In genomic region chr12:51569944-51570343, GRCm38 (mm10) we compare ENCODE assay signal across 17 mouse cellular contexts. TPM values are rescaled to one million over a fixed set of nuclear protein-coding genes. Genes with fewer than 3 reads are reported as not detected.
DNase-seq lines count a peak whose midpoint lies in the region; ATAC-seq and TF ChIP-seq lines count a peak whose summit lies in the region.
"Had no signal": no experiment of that assay in that cellular context is flagged by ENCODE, and none has a peak within 500 bp of the region (broad histone marks: within the 10 kb centered on the region; RNA-seq: fewer than 3 reads in every experiment).

No protein-coding gene starts in this region.

- no peak for DNase-seq in layer of hippocampus, adult 2 months (ENCODE audit: low spot score in 2 of 2)
- DNase-seq in layer of hippocampus, adult 8-10 months (ENCODE audit: low spot score in 2 of 2), result no peak
- DNase-seq in A20 (ENCODE audit: low read depth, low spot score) (peak; percentile 52), MEL (ENCODE audit: low read depth, low spot score) (peak; percentile 87)
- no peak for DNase-seq in embryo, embryonic 10 days (ENCODE audit: low spot score)
- DNase-seq: adrenal gland, adult 8-10 months; gastrocnemius, postnatal 14 days; kidney, adult 18-20 months; lung, postnatal 14 days; thymus, adult 2 months had no signal

- no peak for TF ChIP-seq EP300 in MEL (IDR thresholded peaks at IDR 0.05; ENCODE audit: low read depth in 1 of 2, low read length in 2 of 2)

- no peak overlapping the region for H3K4me2 ChIP-seq in intestine, embryonic 15.5 days (replicated peaks)
- H3K4me2 ChIP-seq: forebrain, embryonic 15.5 days had no signal

- H3K9ac ChIP-seq in MEL (ENCODE audit: control insufficient read depth, low read depth, low read length, poor library complexity, severe bottlenecking), result peak overlapping the region; percentile 10
- no peak overlapping the region for H3K9ac ChIP-seq in intestine, embryonic 15.5 days
- H3K9ac ChIP-seq: forebrain, embryonic 15.5 days had no signal

- no peaks in the 10 kb centered on the region for H3K79me2 ChIP-seq in MEL (ENCODE audit: control insufficient read depth, insufficient read depth, low read length, poor library complexity)

- peaks cover 0 to 16% of the 10 kb centered on the region in 2 experiments; a peak in 2 of 4 replicates for H3K36me3 ChIP-seq in MEL (ENCODE audit: control insufficient read depth in 1 of 2, insufficient read depth in 2 of 2, low read length in 2 of 2)
- no peaks in the 10 kb centered on the region for H3K36me3 ChIP-seq in testis, adult 2 months (ENCODE audit: control insufficient read depth, insufficient read depth, low read length)
- no peaks in the 10 kb centered on the region for H3K36me3 ChIP-seq in intestine, embryonic 15.5 days
- H3K36me3 ChIP-seq: forebrain, embryonic 15.5 days had no signal

- ATAC-seq in intestine, embryonic 15.5 days, result no peak
- ATAC-seq: forebrain, embryonic 15.5 days had no signal

- peaks cover 7 to 16% of the 10 kb centered on the region in 2 experiments; a peak in 3 of 4 replicates for H3K4me1 ChIP-seq in MEL (ENCODE audit: control insufficient read depth in 1 of 2, insufficient read depth in 2 of 2, low read length in 2 of 2)
- H3K4me1 ChIP-seq in testis, adult 2 months (ENCODE audit: control insufficient read depth, insufficient read depth, low read length), result no peaks in the 10 kb centered on the region; the same call in 1 of the 2 replicates
- H3K4me1 ChIP-seq in intestine, embryonic 15.5 days (replicated peaks), result no peaks in the 10 kb centered on the region
- H3K4me1 ChIP-seq: forebrain, embryonic 15.5 days had no signal

- no peaks in the 10 kb centered on the region for H3K9me3 ChIP-seq in MEL (replicated peaks; ENCODE audit: insufficient read depth, low read length)
- H3K9me3 ChIP-seq in intestine, embryonic 15.5 days, result 0 out of 2 replicates have a peak, but pooled peaks cover 3% of the 10 kb centered on the region
- H3K9me3 ChIP-seq: forebrain, embryonic 15.5 days had no signal

- no peak for TF ChIP-seq POLR2A in MEL (IDR thresholded peaks at IDR 0.05; ENCODE audit: control insufficient read depth in 1 of 2, insufficient read depth in 1 of 2, low read depth in 1 of 2, low read length in 2 of 2, poor library complexity in 1 of 2)
- no peak for TF ChIP-seq POLR2A in testis, adult 2 months (IDR thresholded peaks at IDR 0.05; ENCODE audit: control insufficient read depth, low read depth, low read length)

- no peaks in the 10 kb centered on the region for H3K27me3 ChIP-seq in MEL (ENCODE audit: control insufficient read depth in 1 of 2, insufficient read depth in 2 of 2, low read length in 2 of 2)
- H3K27me3 ChIP-seq in testis, adult 2 months (ENCODE audit: control insufficient read depth, insufficient read depth, low read length), result no peaks in the 10 kb centered on the region
- no peaks in the 10 kb centered on the region for H3K27me3 ChIP-seq in intestine, embryonic 15.5 days (replicated peaks)
- H3K27me3 ChIP-seq: forebrain, embryonic 15.5 days had no signal

- H3K27ac ChIP-seq in layer of hippocampus, adult 2 months, result no peak overlapping the region
- H3K27ac ChIP-seq in MEL (ENCODE audit: control insufficient read depth, low read depth, low read length), result peak overlapping the region; percentile 52
- no peak overlapping the region for H3K27ac ChIP-seq in testis, adult 2 months (ENCODE audit: control insufficient read depth, insufficient read depth, low read depth, low read length)
- no peak overlapping the region for H3K27ac ChIP-seq in intestine, embryonic 15.5 days
- H3K27ac ChIP-seq: forebrain, embryonic 15.5 days; kidney, postnatal 0 days had no signal

- TF ChIP-seq CTCF in layer of hippocampus, adult 2 months (conservative IDR thresholded peaks at IDR 0.05), result peak; percentile 33
- peak; percentile 77 to 87 (median 77) for TF ChIP-seq CTCF in MEL (IDR thresholded peaks at IDR 0.05 in 2 of 3, conservative IDR thresholded peaks at IDR 0.05 in 1 of 3; ENCODE audit: control insufficient read depth in 1 of 3, insufficient read depth in 1 of 3, low read depth in 2 of 3, low read length in 3 of 3, poor library complexity in 1 of 3, severe bottlenecking in 1 of 3)
- peak; percentile 38; the same call in 1 of the 2 replicates for TF ChIP-seq CTCF in testis, adult 2 months (IDR thresholded peaks at IDR 0.05; ENCODE audit: control insufficient read depth, insufficient read depth, insufficient replicate concordance, low read depth, low read length)

- WGBS in intestine, embryonic 15.5 days, result 67% methylated on average over 7 of the region's 7 CpGs

- no peak overlapping the region for H3K4me3 ChIP-seq in layer of hippocampus, adult 2 months
- peak overlapping the region; percentile 48 to 56 for H3K4me3 ChIP-seq in MEL (ENCODE audit: control insufficient read depth in 1 of 2, insufficient read depth in 1 of 2, low read depth in 2 of 2, low read length in 2 of 2)
- H3K4me3 ChIP-seq in testis, adult 2 months (ENCODE audit: control insufficient read depth, low read depth, low read length), result no peak overlapping the region
- no peak overlapping the region for H3K4me3 ChIP-seq in intestine, embryonic 15.5 days (replicated peaks)
- H3K4me3 ChIP-seq: forebrain, embryonic 15.5 days; myocyte had no signal

- TF ChIP-seq RAD21 in MEL (IDR thresholded peaks at IDR 0.05; ENCODE audit: low read depth, low read length), result peak; percentile 68

TF ChIP-seq in MEL, 35 proteins besides CTCF, POLR2A, EP300 and RAD21:
- TF ChIP-seq GATA1 (IDR thresholded peaks at IDR 0.05; ENCODE audit: low read depth, low read length) (no peak), ZC3H11A (IDR thresholded peaks at IDR 0.05; ENCODE audit: low read depth, low read length) (peak; percentile 58), SMC3 (IDR thresholded peaks at IDR 0.05; ENCODE audit: low read depth, low read length) (peak; percentile 69)

RNA-seq across cellular contexts. Expression of gene Coch, which starts 23.2 kb away (rescaled TPM):
- total RNA-seq in layer of hippocampus, adult 2 months (2021), result 1 to 10 TPM; 3.7 to 4.0 TPM
- total RNA-seq in layer of hippocampus, adult 8-10 months (2022), result 1 to 10 TPM; 3.5 to 4.7 (median 4.1) TPM
- total RNA-seq in MEL (2012; rRNA removed), result not detected in 2 replicates
- polyA plus RNA-seq in MEL (2012; ENCODE audit: insufficient read depth in 1 of 2, insufficient read length in 2 of 2, low read depth in 1 of 2, low replicate concordance in 2 of 2, missing spikeins in 1 of 2), result not detected
- 0.28 and 0.47 TPM in 2 replicates for polyA plus RNA-seq in testis, adult 2 months (2012; rRNA removed)
- polyA plus RNA-seq in intestine, embryonic 15.5 days (2015; fragmentation: Nextera tagmentation; extraction: Ambion mirVana), result 0.89 and 0.93 TPM in 2 replicates
- total RNA-seq: hematopoietic stem cell, adult 5-6 weeks; megakaryocyte, adult 5-6 weeks had no signal

Comparison
In these comparisons a context has a peak if more than half of its experiments do, and no peak if none do; other contexts are left out.
1. DNase-seq: peak in A20 (single experiment) and MEL (single experiment); none in layer of hippocampus, adult 2 months (0 of 2), layer of hippocampus, adult 8-10 months (0 of 2) and embryo, embryonic 10 days (single experiment).
2. H3K4me3 ChIP-seq: peak in MEL (2 of 2); none in layer of hippocampus, adult 2 months (single experiment), testis, adult 2 months (single experiment) and intestine, embryonic 15.5 days (single experiment).
3. Peak in every context shown above with its lines, with median percentiles within 50 percentile points of each other: CTCF ChIP-seq.